11 mouse cellular contexts compared by ENCODE assay signal in genomic region chr8:19698722-19699121, GRCm38 (mm10). TPM values are rescaled to one million over a fixed set of nuclear protein-coding genes. Genes with fewer than 3 reads are reported as not detected.
DNase-seq lines count a peak whose midpoint lies in the region; ATAC-seq and TF ChIP-seq lines count a peak whose summit lies in the region.
"Not testable (repeated sequence)": the region's sequence is repeated elsewhere in the genome, so short reads cannot be mapped to it uniquely, and the experiment has no call there.
"Had no signal": no experiment of that assay in that cellular context is flagged by ENCODE, and none has a peak within 500 bp of the region (broad histone marks: within the 10 kb centered on the region; RNA-seq: fewer than 3 reads in every experiment).

No protein-coding gene starts in this region.

- H3K36me3 ChIP-seq in limb, embryonic 14.5 days (ENCODE audit: control insufficient read depth, insufficient read depth, low read length): not testable (repeated sequence)

- H3K27me3 ChIP-seq in limb, embryonic 14.5 days (ENCODE audit: control insufficient read depth, insufficient read depth, low read length): not testable (repeated sequence)

- H3K4me1 ChIP-seq in limb, embryonic 14.5 days (ENCODE audit: control insufficient read depth, insufficient read depth, low read length): not testable (repeated sequence)

- not testable (repeated sequence) for H3K9me3 ChIP-seq in limb, embryonic 14.5 days (ENCODE audit: control insufficient read depth, low read length)

- not testable (repeated sequence) for TF ChIP-seq POLR2A in limb, embryonic 14.5 days (IDR thresholded peaks at IDR 0.05; ENCODE audit: borderline replicate concordance, extremely low read depth, insufficient read depth, insufficient read length)

- ATAC-seq in limb, embryonic 14.5 days (ENCODE audit: low FRiP score, low read depth): not testable (repeated sequence)

- 83% methylated on average over 4 of the region's 4 CpGs for WGBS in limb, embryonic 14.5 days

- intact Hi-C loops in gastrocnemius, postnatal 14 days (cut with DNase I; ENCODE audit: low total_unique reads): not testable (repeated sequence)

- DNase-seq in adrenal gland, adult 18-20 months (ENCODE audit: low spot score in 2 of 2): peak; percentile 55 to 71
- peak; percentile 49 to 51 for DNase-seq in cerebellum, postnatal 10 days
- DNase-seq in gastrocnemius, postnatal 14 days: peak; percentile 63
- DNase-seq in kidney, postnatal 14 days: peak; percentile 68
- peak; percentile 6 for DNase-seq in limb, embryonic 14.5 days (ENCODE audit: low spot score)
- peak; percentile 64 for DNase-seq in ovary, postnatal 36 days (ENCODE audit: low spot score)
- DNase-seq in testis, postnatal 14 days (ENCODE audit: low spot score): peak; percentile 60

- H3K4me2 ChIP-seq in limb, embryonic 14.5 days (replicated peaks; ENCODE audit: low read depth, low read length, severe bottlenecking): not testable (repeated sequence)

- H3K27ac ChIP-seq in limb, embryonic 14.5 days (replicated peaks; ENCODE audit: low read depth, low read length): not testable (repeated sequence)

- H3K9ac ChIP-seq in limb, embryonic 14.5 days (ENCODE audit: low read depth, low read length, severe bottlenecking): not testable (repeated sequence)

- not testable (repeated sequence) for H3K4me3 ChIP-seq in limb, embryonic 14.5 days (replicated peaks; ENCODE audit: low read length)

RNA-seq across cellular contexts. Expression of gene 4930467E23Rik, which starts 30.7 kb away (rescaled TPM):
- total RNA-seq in adrenal gland, adult 18-20 months (2021): not detected
- total RNA-seq in gastrocnemius, postnatal 14 days (2021): under 1 TPM; 0.23 to 0.42 TPM
- not detected in 2 replicates for polyA plus RNA-seq in limb, embryonic 14.5 days (2012; rRNA removed)
- polyA plus RNA-seq in limb, embryonic 14.5 days (2014; fragmentation: Nextera tagmentation; extraction: Ambion mirVana): not detected in 2 replicates
- polyA plus RNA-seq: brain, embryonic 14.5 days; heart, embryonic 15.5 days; midbrain, embryonic 15.5 days; neural tube, embryonic 13.5 days had no signal

Comparison
In these comparisons a context has a peak if more than half of its experiments do, and no peak if none do; other contexts are left out.
1. DNase-seq: peak in every context shown above with its lines; median percentile 68 in kidney, postnatal 14 days; 64 in ovary, postnatal 36 days; 63 in adrenal gland, adult 18-20 months; 63 in gastrocnemius, postnatal 14 days; 60 in testis, postnatal 14 days; 50 in cerebellum, postnatal 10 days; 6 in limb, embryonic 14.5 days.